Mouse (Mus musculus): ENCODE results near the gene Rasa3.

Gene Rasa3

GRCm38 (mm10) chr8:13677413-13677883 is at the start of gene Rasa3:
Rasa3 (minus strand) TSS chr8:13677603.
- DNase-seq (ENCODE audit: low spot score), result peak; percentile 96

DNA sequence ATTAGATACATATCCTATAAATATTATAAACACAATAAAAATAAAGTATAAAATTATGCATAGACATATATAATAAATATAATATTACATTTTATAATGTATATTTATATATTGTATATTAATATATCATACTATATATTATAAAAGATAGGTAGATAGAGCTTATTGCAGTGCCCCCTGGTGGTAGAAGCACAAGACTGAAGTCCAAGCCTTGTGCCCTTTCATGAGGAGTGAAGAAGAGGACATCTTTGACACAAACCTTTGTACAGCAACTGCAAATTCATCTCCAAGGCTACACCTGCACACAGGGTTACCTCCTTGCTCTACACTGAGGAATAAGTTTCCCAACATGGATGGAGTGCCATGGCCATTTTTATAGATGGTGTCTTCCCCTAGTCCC is 48.3 kb upstream of the Rasa3 start:
- DNase-seq (ENCODE audit: low spot score), result peak; percentile 71

DNA sequence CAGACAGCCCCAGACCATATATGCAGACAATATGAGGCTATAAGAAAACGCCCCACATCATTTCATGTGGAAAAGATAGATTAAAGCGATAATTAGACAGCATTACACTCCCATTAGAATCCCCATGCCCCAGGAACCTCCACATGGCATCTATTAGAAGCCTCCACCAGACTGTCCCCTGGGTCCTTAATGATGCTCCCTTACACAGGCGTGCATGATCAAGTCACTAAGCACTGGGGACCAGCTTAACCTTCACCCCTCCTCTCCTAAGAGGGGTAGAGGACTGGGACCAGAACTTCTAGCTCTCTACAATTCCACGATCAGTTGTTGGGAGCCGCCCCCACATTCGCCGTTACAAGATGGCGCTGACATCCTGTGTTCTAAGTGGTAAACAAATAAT is 41.6 kb upstream of the Rasa3 start:
- no peak for DNase-seq (ENCODE audit: low spot score)

DNA sequence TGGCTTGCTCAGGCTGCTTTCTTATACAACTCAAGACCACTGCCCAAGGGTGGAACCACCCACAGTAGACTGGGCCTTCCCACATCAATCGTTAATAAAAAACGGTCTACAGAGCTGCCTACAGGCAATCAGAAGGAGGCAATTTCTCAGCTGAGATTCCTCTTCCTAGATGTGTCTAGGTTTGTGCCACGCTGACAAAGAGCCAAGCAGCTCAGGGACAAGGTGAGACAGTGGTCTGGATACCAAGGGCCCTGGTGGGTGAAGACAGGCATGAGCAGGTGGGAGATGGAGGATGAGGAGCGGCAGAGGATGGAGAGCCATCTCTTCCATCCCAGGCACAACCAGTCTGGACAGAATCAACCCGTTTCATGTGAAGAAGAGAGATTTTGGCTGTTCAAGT is 31.1 kb upstream of the Rasa3 start:
- no peak for DNase-seq (ENCODE audit: low spot score)

- DNase-seq (ENCODE audit: low spot score), result no peak
These were observed 29.5 kb upstream of the Rasa3 start for GRCm38 (mm10) chr8:13706918-13707317.

DNA sequence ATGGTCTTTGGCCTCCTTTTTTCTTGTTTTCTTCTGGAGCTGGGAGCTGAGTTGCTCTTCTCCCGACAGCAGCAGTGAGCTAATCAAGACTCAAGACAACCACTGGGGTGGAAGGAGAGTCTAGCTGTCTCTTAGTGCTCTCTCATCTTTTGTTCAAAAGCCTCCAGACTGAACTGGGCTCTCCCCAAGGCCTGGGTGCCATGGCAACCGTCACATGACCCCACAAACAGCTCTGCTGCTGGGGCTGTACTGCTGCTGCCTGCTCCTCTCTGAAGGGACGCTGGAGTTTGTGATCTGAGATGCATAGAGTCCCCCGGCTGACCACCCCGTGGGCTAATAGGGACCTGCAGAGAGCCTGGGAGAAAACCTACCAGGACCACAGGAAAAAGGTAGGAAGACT is 28.3 kb upstream of the Rasa3 start, which contains the start of gene Cfap97d2:
TSS of gene Cfap97d2 (plus strand) at position 222 of the 400 bp plus-strand sequence.
- DNase-seq (ENCODE audit: low spot score), result peak; percentile 71

GRCm38 (mm10) chr8:13704301-13704700 is 26.9 kb upstream of the Rasa3 start:
- no peak for DNase-seq (ENCODE audit: low spot score)

DNA sequence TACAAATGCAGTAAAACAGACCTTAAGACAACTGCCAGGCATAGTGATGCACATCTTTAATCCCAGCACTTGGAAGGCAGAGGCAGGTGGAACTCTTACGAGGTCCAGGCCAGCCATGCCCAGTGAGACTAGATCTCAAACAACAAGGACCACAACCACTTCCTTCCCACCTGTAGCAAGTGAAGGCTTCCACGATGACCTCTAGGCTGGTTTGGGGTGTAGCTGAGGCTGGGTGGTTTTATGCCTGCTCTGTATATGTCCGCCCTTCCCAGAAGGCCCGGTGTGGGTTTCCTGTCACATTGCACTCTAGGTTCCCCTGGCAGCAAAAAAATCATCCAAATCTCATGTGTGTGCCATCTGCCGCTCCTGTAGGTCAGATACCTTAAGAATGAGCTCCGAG is 26.4 kb upstream of the Rasa3 start:
- no peak for DNase-seq (ENCODE audit: low spot score)

DNA sequence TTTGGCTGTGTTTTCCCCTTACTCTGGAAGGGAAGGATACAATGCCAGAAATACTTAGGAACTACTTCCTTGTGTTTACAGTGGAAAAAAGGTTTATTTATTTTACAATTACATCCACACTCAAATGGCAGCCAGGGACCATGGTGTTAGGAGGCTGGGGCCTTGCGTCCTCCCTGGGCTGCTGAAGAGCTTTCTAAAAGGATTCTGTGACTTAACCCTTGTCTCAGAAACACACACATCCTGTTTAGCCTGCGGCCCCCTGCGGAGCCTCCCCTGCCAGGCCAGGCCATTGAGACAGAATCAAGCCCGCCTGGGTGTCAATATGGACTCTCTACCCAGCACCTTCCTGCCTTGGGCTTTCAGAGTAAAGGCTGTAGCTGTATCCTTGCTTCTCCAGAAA is 25.4 kb upstream of the Rasa3 start:
- DNase-seq (ENCODE audit: low spot score), result no peak

GRCm38 (mm10) chr8:13699323-13699949 is 22.0 kb upstream of the Rasa3 start:
- no peak for DNase-seq (ENCODE audit: low spot score)

DNA sequence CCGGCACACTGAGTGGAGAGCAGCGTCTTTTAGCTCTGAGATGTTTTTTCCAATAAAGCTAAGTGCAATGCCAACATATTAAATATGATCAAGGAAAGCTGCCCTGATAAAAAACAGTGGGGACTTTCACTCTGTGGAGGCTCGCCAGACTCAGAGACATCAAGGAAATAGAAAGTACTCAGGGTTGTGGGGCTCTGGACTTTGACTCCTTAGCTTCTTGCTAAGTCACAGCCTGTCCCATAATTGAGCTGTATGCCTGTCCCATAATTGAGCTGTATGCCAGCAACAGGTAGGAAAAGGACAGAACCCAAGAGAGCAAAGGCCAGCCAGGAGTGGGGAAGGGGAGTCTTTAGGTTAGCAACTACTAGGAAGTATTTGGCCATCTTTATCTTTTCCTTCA is 20.9 kb upstream of the Rasa3 start:
- no peak for DNase-seq (ENCODE audit: low spot score)

DNA sequence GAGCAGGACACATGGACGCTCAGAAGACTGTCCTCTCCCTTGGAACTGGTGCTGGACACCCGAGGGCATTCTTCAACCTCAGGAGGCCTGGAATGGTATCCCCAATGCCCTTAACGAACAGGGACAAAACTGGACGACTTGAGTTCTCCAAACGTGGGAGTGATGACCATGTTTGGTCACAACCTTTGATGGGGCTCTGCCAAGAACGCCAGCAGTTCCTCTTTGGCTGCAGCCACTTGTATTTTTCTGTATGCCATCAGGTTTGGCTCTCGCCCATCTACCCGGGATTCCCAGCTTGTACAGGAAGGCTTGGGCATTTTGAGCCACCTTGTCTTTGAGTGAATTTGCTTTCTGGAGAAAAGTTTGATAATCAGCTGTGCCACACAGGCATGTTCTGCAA is 20.3 kb upstream of the Rasa3 start:
- no peak for DNase-seq (ENCODE audit: low spot score)

GRCm38 (mm10) chr8:13697196-13697595 is 19.8 kb upstream of the Rasa3 start:
- no peak for DNase-seq (ENCODE audit: low spot score)

DNA sequence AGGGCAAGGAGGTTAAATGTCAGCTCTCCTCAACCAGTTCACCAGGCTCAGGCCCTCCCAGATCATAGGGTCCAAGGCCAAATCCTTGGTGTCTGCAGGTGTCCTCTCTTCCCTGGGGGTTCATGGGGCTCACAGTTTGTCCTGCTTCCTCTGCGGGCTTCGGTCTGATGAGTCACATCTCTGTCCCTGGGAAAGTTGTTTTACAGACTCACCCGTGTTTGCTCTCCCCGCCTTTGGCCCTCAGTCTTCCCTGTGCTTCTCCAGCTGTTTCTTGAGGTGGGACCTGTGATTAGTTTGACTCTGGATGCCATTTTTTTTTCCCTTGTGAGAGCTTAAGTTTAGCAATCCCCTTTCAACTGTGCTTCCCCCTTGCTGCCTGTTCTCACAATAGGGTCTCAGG is 18.8 kb upstream of the Rasa3 start:
- DNase-seq (ENCODE audit: low spot score), result no peak

DNA sequence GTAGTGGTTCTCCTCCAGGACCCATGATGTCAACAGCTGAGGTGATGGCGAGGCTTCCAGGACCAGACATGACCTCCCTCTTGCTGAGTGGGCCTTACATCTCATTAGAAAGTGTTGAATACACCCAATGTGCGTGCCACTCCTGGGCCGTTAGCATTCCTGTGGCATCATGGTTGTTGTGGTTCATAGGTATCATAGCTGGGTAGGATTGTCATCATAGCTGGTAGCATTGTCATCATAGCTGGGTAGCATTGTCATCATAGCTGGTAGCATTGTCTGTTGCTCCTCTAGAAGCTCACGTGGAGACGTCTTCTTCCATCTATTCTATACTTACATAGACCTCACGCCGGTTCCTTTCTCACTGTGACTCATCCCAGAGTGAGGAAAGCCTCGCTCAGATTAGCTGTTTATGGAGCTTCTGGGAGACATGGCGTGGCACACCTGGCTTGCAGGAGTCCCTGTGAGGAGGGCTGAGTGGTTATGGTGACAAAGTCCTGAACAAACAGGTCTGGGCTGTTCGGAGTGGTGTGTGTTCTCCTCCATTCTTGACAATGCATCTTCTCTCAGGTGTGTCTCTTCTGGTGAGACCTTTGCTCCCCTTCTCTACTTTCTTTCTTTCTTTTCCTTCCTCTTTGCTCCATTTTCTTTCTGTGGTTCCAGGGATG is 17.9 kb upstream of the Rasa3 start:
- DNase-seq (ENCODE audit: low spot score), result no peak

DNA sequence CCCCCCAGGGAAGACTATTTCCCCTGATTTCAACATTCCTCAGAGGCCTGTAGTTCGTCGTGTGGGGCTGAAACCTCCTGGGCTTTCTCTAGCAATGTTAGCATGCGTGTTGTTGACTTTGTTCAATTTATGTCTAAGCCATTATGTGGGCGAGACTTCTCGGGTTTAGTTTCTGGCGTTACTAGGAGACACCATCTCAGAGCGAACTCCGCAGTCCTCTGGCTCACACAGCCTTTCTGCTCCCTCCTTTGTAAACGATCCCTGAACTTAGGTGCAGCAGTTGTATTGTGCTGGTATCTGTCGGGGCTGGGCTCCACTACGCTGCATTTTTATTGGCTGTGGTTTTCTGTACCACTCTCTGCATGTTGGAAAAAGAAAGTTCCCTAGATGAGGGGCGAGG is 17.3 kb upstream of the Rasa3 start:
- no peak for DNase-seq (ENCODE audit: low spot score)

- no peak for DNase-seq (ENCODE audit: low spot score)
These were observed 15.1 kb upstream of the Rasa3 start for GRCm38 (mm10) chr8:13692302-13693066.

DNA sequence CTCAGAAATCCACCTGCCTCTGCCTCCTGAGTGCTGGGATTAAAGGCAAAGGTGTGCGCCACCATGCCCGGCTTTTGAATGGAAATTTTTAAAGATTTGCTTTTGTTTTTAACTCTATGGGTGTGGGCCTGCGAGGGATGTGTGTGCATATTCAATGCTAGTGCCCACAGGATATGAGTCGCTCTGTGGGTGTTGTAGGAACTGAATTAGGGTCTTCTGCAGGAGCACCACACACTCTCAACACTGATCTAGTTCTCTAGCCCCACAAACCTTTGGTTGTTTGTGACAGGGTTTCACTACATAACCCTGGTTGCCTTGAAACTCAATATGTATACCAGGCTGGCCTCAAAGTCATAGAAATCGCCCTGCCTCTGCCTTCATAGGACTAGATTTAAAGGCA is 11.9 kb upstream of the Rasa3 start:
- no peak for DNase-seq (ENCODE audit: low spot score)

GRCm38 (mm10) chr8:13688461-13688860 is 11.1 kb upstream of the Rasa3 start:
- DNase-seq (ENCODE audit: low spot score), result no peak

GRCm38 (mm10) chr8:13687941-13688340 is 10.5 kb upstream of the Rasa3 start:
- no peak for DNase-seq (ENCODE audit: low spot score)

GRCm38 (mm10) chr8:13687101-13687717 is 9.8 kb upstream of the Rasa3 start:
- DNase-seq (ENCODE audit: low spot score), result no peak

GRCm38 (mm10) chr8:13686426-13686825 is 9.0 kb upstream of the Rasa3 start:
- no peak for DNase-seq (ENCODE audit: low spot score)

Measured in testis, postnatal 10 days (tissue).